Mouse (Mus musculus) MEL (cell line): ENCODE data around the gene Ly6g5c. TPM values are rescaled to one million over a fixed set of nuclear protein-coding genes. Genes with fewer than 3 reads are reported as not detected.

Experiments
- DNase-seq: peaks from one replicate; pipeline ENCODE4 v3.0.0; 2011; ENCODE audit warnings: low read depth, low spot score
- H3K27ac ChIP-seq: 2 replicates; pipeline ENCODE4 v1.5.1; 2012; ENCODE audit warnings: low read depth, mild to moderate bottlenecking, control low read depth, low read length, moderate library complexity; ENCODE audit not compliant: control insufficient read depth
- H3K27me3 ChIP-seq, 2 experiments: fragments of 150-350 bp in 1 of 2; sonication (generic) in 1 of 2; 2 replicates each; pipeline ENCODE4 v1.6.1; 2012; ENCODE audit warnings: low read length in 2 of 2, mild to moderate bottlenecking in 2 of 2, improper control_type of control experiment in 1 of 2, moderate library complexity in 1 of 2; ENCODE audit not compliant: insufficient read depth in 2 of 2, control insufficient read depth in 1 of 2
- H3K36me3 ChIP-seq, 2 experiments: 2 replicates each; pipeline ENCODE4 v1.6.1; 2012 to 2014; ENCODE audit warnings: low read length in 2 of 2, improper control_type of control experiment in 1 of 2, inconsistent platforms in 1 of 2, mild to moderate bottlenecking in 1 of 2; ENCODE audit not compliant: insufficient read depth in 2 of 2, control insufficient read depth in 1 of 2
- H3K4me1 ChIP-seq, 2 experiments: fragments of 150-350 bp in 1 of 2; sonication (generic) in 1 of 2; 2 replicates each; pipeline ENCODE4 v1.6.1; 2012; ENCODE audit warnings: low read length in 2 of 2, improper control_type of control experiment in 1 of 2, mild to moderate bottlenecking in 1 of 2; ENCODE audit not compliant: insufficient read depth in 2 of 2, control insufficient read depth in 1 of 2
- H3K4me3 ChIP-seq, 2 experiments: fragments of 150-350 bp in 1 of 2; sonication (generic) in 1 of 2; 2 replicates each; pipeline ENCODE4 v1.5.1; 2012; ENCODE audit warnings: low read depth in 2 of 2, low read length in 2 of 2, mild to moderate bottlenecking in 2 of 2, moderate library complexity in 2 of 2, control low read depth in 1 of 2, improper control_type of control experiment in 1 of 2; ENCODE audit not compliant: control insufficient read depth in 1 of 2, insufficient read depth in 1 of 2
- H3K79me2 ChIP-seq: 2 replicates; pipeline ENCODE4 v1.6.1; 2012; ENCODE audit warnings: mild to moderate bottlenecking, low read length, moderate library complexity; ENCODE audit not compliant: control insufficient read depth, poor library complexity, insufficient read depth
- H3K9ac ChIP-seq: 2 replicates; pipeline ENCODE4 v1.6.1; 2012; ENCODE audit warnings: low read depth, mild to moderate bottlenecking, control low read depth, low read length, moderate library complexity; ENCODE audit not compliant: control insufficient read depth, poor library complexity, severe bottlenecking
- H3K9me3 ChIP-seq: fragments of 150-350 bp; sonication (generic); replicated peaks from 2 replicates; pipeline ENCODE4 v1.6.1; 2012; ENCODE audit warnings: mild to moderate bottlenecking, low read length, improper control_type of control experiment, moderate library complexity; ENCODE audit not compliant: insufficient read depth
- BHLHE40 ChIP-seq: IDR thresholded peaks from 2 replicates; pipeline ENCODE4 v1.6.1; 2012; ENCODE audit warnings: low read depth, mild to moderate bottlenecking, inconsistent platforms, low read length, improper control_type of control experiment, borderline replicate concordance
- CHD2 ChIP-seq: IDR thresholded peaks from 2 replicates; pipeline ENCODE4 v1.6.1; 2011; ENCODE audit warnings: low read length, improper control_type of control experiment
- E2F4 ChIP-seq: IDR thresholded peaks from 2 replicates; pipeline ENCODE4 v1.6.1; 2011; ENCODE audit warnings: low read depth, low read length, improper control_type of control experiment, borderline replicate concordance
- EP300 ChIP-seq, 2 experiments: IDR thresholded peaks; 2 replicates each; pipeline ENCODE4 v1.6.1; 2011; ENCODE audit warnings: improper control_type of control experiment in 2 of 2, low read length in 2 of 2, low read depth in 1 of 2, mild to moderate bottlenecking in 1 of 2
- ETS1 ChIP-seq: IDR thresholded peaks from 2 replicates; pipeline ENCODE4 v1.6.1; 2012; ENCODE audit warnings: low read depth, mild to moderate bottlenecking, inconsistent platforms, low read length, improper control_type of control experiment, moderate library complexity
- GATA1 ChIP-seq: IDR thresholded peaks from 2 replicates; pipeline ENCODE4 v1.6.1; 2011; ENCODE audit warnings: low read depth, low read length, improper control_type of control experiment
- HCFC1 ChIP-seq: IDR thresholded peaks from 2 replicates; pipeline ENCODE4 v1.6.1; 2012; ENCODE audit warnings: low read depth, mild to moderate bottlenecking, inconsistent platforms, low read length, improper control_type of control experiment, moderate library complexity
- KAT2A ChIP-seq: conservative IDR thresholded peaks from 2 replicates; pipeline ENCODE4 v1.6.1; 2012; ENCODE audit warnings: low read depth, low read length, improper control_type of control experiment, inconsistent platforms
- MEF2A ChIP-seq: IDR thresholded peaks from 2 replicates; pipeline ENCODE4 v1.6.1; 2014; ENCODE audit warnings: low read depth, mild to moderate bottlenecking, inconsistent platforms, low read length, improper control_type of control experiment; ENCODE audit not compliant: poor library complexity, insufficient replicate concordance, severe bottlenecking; ENCODE audit errors: extremely low read depth
- MXI1 ChIP-seq: IDR thresholded peaks from 2 replicates; pipeline ENCODE4 v1.6.1; 2011; ENCODE audit warnings: mild to moderate bottlenecking, low read depth, low read length, improper control_type of control experiment
- MYB ChIP-seq: IDR thresholded peaks from 2 replicates; pipeline ENCODE4 v1.6.1; 2011; ENCODE audit warnings: mild to moderate bottlenecking, low read depth, low read length, improper control_type of control experiment
- MYC ChIP-seq: IDR thresholded peaks from 2 replicates; pipeline ENCODE4 v1.6.1; 2011; ENCODE audit warnings: low read depth, mild to moderate bottlenecking, low read length, improper control_type of control experiment, moderate library complexity
- NELFE ChIP-seq: IDR thresholded peaks from 2 replicates; pipeline ENCODE4 v1.6.1; 2011; ENCODE audit warnings: low read depth, low read length, improper control_type of control experiment
- NRF1 ChIP-seq: IDR thresholded peaks from 2 replicates; pipeline ENCODE4 v1.6.1; 2014; ENCODE audit warnings: low read depth, mild to moderate bottlenecking, inconsistent platforms, low read length, improper control_type of control experiment, moderate library complexity; ENCODE audit not compliant: poor library complexity, insufficient read depth, severe bottlenecking
- RAD21 ChIP-seq: IDR thresholded peaks from 2 replicates; pipeline ENCODE4 v1.6.1; 2011; ENCODE audit warnings: mild to moderate bottlenecking, low read depth, low read length, improper control_type of control experiment
- RCOR1 ChIP-seq: IDR thresholded peaks from 2 replicates; pipeline ENCODE4 v1.6.1; 2012; ENCODE audit warnings: low read depth, mild to moderate bottlenecking, inconsistent platforms, low read length, improper control_type of control experiment
- SIN3A ChIP-seq: IDR thresholded peaks from 2 replicates; pipeline ENCODE4 v1.6.1; 2012; ENCODE audit warnings: low read length, improper control_type of control experiment, inconsistent platforms
- TAL1 ChIP-seq: IDR thresholded peaks from 2 replicates; pipeline ENCODE4 v1.6.1; 2012; ENCODE audit warnings: mild to moderate bottlenecking, inconsistent platforms, low read length, moderate library complexity, mixed read lengths
- TBP ChIP-seq: IDR thresholded peaks from 2 replicates; pipeline ENCODE4 v1.8.0; 2011; ENCODE audit warnings: low read depth, low read length, improper control_type of control experiment
- TCF12 ChIP-seq: IDR thresholded peaks from 2 replicates; pipeline ENCODE4 v1.6.1; 2014; ENCODE audit warnings: low read depth, mild to moderate bottlenecking, inconsistent platforms, low read length, improper control_type of control experiment, moderate library complexity
- USF2 ChIP-seq, 2 experiments: IDR thresholded peaks; 2 replicates each; pipeline ENCODE4 v1.6.1; 2011 to 2012; ENCODE audit warnings: improper control_type of control experiment in 2 of 2, low read length in 2 of 2, borderline replicate concordance in 1 of 2, inconsistent platforms in 1 of 2, low read depth in 1 of 2, mild to moderate bottlenecking in 1 of 2; ENCODE audit not compliant: insufficient read depth in 1 of 2
- ZKSCAN1 ChIP-seq: IDR thresholded peaks from 2 replicates; pipeline ENCODE4 v1.6.1; 2012; ENCODE audit warnings: low read depth, mild to moderate bottlenecking, inconsistent platforms, low read length, improper control_type of control experiment, moderate library complexity
- ZNF384 ChIP-seq: IDR thresholded peaks from 2 replicates; pipeline ENCODE4 v1.6.1; 2012; ENCODE audit warnings: low read depth, mild to moderate bottlenecking, inconsistent platforms, low read length, improper control_type of control experiment
- polyA plus RNA-seq, 2 experiments: library from polyadenylated mRNA; stranded (reverse) in 1 of 2; unstranded in 1 of 2; fragments of >175 nt in 1 of 2; fragments of >200 nt in 1 of 2; gene quantifications; 2 replicates each; pipeline versions ENCODE4 v1.2.1 to v1.2.4; 2012; ENCODE audit warnings: low replicate concordance in 2 of 2, low read depth in 1 of 2; ENCODE audit not compliant: insufficient read length in 2 of 2, insufficient read depth in 1 of 2, missing spikeins in 1 of 2
- total RNA-seq: library from RNA; depleted of rRNA; stranded (reverse); fragments of 300-350 nt; gene quantifications from 2 replicates; pipeline ENCODE4 v1.2.3, GENCODE M21; 2012

Gene Ly6g5c
- total and polyA plus RNA-seq, 3 experiments, result not detected

DNA sequence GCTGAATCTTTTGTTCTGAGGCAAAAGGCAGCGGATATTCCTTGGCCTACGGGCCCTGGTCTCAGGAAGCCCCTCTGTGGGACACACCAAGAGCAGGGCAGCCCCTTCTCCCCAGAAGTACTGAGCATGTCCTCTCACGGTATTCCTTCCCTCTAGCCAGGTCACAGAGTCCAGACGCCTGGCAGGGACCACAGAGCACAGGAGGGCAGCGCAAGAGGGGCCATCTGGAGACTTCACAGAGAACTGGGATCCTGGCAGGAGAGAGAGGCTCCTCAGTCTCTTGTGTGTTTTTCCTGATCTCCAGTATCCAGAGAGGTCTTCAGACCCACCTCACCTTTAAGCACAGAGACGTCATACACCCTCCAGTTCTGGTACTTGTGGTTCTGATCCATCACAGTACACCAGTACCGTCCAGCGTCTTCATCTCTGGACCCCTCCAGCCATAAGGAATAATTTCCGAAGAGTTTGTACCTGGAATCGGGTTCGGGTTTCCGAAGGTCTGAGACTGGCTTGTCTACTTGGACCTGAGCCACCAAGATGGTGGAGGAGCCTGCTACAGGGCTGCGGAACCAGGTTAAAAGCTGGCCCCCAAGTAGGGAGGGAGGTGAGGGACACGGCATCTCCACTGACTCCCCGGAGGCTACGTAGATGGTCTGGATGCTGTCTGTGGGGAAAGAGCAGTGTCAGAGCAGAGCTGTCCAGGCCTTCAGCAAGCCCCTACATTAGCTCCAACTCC lies 25.1 kb upstream of the Ly6g5c start (continued):
- TF ChIP-seq NRF1 (no peak), ZKSCAN1 (no peak), HCFC1 (no peak), BHLHE40 (no peak)

DNA sequence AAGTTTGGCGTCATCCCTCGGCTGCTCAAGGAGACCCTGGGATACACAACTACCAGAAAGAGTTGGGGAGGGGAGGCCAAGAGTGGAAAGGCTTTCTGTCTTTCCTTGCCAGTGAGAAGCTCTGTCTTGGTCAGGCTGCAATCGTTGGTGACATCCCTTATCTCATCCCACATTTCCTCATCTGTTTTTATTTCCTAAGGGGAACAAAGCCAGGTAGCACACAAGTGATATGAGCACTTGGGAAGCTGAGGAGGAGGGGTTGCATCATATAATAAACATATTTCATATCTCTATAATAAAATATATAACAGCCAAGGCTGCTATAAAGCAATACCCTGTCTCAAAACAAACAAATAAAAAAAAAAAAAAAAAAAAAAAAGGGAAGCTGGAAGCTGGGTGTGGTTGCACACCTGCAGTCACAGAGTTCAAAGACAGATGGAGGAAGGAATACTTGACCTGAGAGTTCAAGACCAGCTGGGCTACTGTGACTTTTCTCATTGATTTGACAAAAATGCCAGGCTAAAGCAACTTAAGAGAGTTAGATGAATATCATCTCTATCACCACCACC lies 24.1 kb upstream of the Ly6g5c start:
- no peaks in the 10 kb centered on the region for H3K79me2 ChIP-seq
- H3K27ac ChIP-seq, result peak overlapping the region; percentile 31
- H3K4me3 ChIP-seq, result no peak overlapping the region
- peaks cover 0 to 41% of the 10 kb centered on the region in 2 experiments; a peak in 2 of 4 replicates for H3K36me3 ChIP-seq
- H3K27me3 ChIP-seq, result no peaks in the 10 kb centered on the region
- H3K9me3 ChIP-seq, result no peaks in the 10 kb centered on the region
- no peak overlapping the region for H3K9ac ChIP-seq
- no peak for DNase-seq
- TF ChIP-seq GATA1, result peak; percentile 63
- TF ChIP-seq KAT2A, result no peak
- no peak for TF ChIP-seq NELFE
- TF ChIP-seq TCF12, result peak; percentile 41; the same call in 1 of the 2 replicates
- 0 out of 2 replicates have a peak, but pooled peaks have one; percentile 9 for TF ChIP-seq RCOR1
- TF ChIP-seq ETS1, result 0 out of 2 replicates have a peak, but pooled peaks have one; percentile 50
- TF ChIP-seq SIN3A, result peak; percentile 56
- TF ChIP-seq ZNF384, result peak; percentile 92
- TF ChIP-seq USF2 (IDR thresholded peaks at IDR 0.05; ENCODE audit: borderline replicate concordance in 1 of 2, insufficient read depth in 1 of 2, low read depth in 1 of 2, low read length in 2 of 2), result no peak
- peak; percentile 58 to 61 for TF ChIP-seq EP300 (IDR thresholded peaks at IDR 0.05; ENCODE audit: low read depth in 1 of 2, low read length in 2 of 2)
- peaks cover 18 to 58% of the 10 kb centered on the region in 2 experiments for H3K4me1 ChIP-seq

DNA sequence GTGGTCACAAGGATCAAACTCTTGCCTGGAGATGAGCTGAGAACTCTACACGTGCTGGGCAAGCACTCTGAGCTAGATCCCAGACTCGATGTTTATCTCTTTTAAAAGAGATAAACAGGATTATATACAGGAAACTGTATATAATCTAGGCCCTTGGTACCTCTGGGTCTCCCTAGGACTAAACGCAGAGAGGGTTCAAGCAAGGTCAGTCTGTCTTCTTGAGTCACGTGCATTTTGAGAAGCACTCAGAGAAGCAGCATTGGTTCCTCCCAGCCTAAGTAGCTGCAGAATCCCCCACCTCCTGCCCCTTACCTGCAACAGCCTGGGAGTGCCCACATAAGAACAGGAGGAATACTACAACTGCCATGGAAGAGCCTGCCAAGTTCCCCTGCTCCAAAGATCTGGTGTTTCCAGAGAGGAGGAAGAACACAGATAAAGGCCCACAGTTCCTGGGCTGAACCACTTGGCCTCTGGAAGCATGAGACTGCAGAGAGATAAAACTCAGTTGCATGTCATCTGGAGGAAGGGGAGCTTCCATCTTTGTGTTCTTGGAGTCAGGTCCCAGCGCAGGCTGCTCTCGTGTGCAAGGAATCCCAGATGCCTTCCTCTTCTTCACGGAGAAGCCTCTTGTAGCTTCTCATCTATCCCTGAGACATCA lies 22.7 kb upstream of the Ly6g5c start, which contains the start of gene Ly6g6f:
TSS of gene Ly6g6f (minus strand) at position 403 of the 658 bp plus-strand sequence.
- Histone ChIP-seq H3K27me3 (no peaks in the 10 kb centered on the region), H3K27ac (peak within 1 kb of the TSS; percentile 17; the same call in 1 of the 2 replicates), H3K36me3 (peaks cover 0 to 36% of the 10 kb centered on the region in 2 experiments; a peak in 2 of 4 replicates), H3K9me3 (no peaks in the 10 kb centered on the region), H3K4me1 (peaks cover 15 to 53% of the 10 kb centered on the region in 2 experiments), H3K79me2 (peaks cover 10% of the 10 kb centered on the region), H3K4me3 (no peak within 1 kb of the TSS), H3K9ac (no peak within 1 kb of the TSS)
- peak; percentile 32 for DNase-seq
- no peak; the same call in 1 of the 2 replicates for TF ChIP-seq MXI1
- TF ChIP-seq MYC, result peak; percentile 75; the same call in 1 of the 2 replicates
- TF ChIP-seq TBP, result no peak
- no peak for TF ChIP-seq NELFE
- TF ChIP-seq CHD2, result no peak
- no peak for TF ChIP-seq MYB
- TF ChIP-seq SIN3A, result 0 out of 2 replicates have a peak, but pooled peaks have one; percentile 20
- TF ChIP-seq USF2 (IDR thresholded peaks at IDR 0.05; ENCODE audit: borderline replicate concordance in 1 of 2, insufficient read depth in 1 of 2, low read depth in 1 of 2, low read length in 2 of 2), result no peak
- no peak for TF ChIP-seq E2F4
- 0 out of 2 replicates have a peak, but pooled peaks have one; percentile 19 for TF ChIP-seq ETS1
- TF ChIP-seq MEF2A, result no peak
- TF ChIP-seq TAL1, result peak; percentile 15; the same call in 1 of the 2 replicates
- TF ChIP-seq BHLHE40, result peak; percentile 85
- no peak for TF ChIP-seq RAD21
- no peak for TF ChIP-seq NRF1
- no peak for TF ChIP-seq KAT2A
